Mouse (Mus musculus) kidney, postnatal 10 days (tissue): ENCODE measurements around the gene Hist1h2ap.
A peak's percentile ranks its signal among the peaks of the same experiment; 100 is the strongest.
"Not testable (repeated sequence)": the region's sequence is repeated elsewhere in the genome, so short reads cannot be mapped to it uniquely, and the experiment has no call there.

ENCODE experiments used
- DNase-seq: peaks from one replicate; pipeline ENCODE4 v3.0.0; 2021; ENCODE audit warnings: mixed read lengths

Gene Hist1h2ap

GRCm38 (mm10) chr13:21833461-21833860 lies at the start of gene Hist1h2ap, which contains the start of gene Hist1h2br:
Hist1h2ap (minus strand) TSS chr13:21833507.
Hist1h2br (plus strand) TSS chr13:21833743.
- DNase-seq = not testable (repeated sequence)

GRCm38 (mm10) chr13:21882760-21883405 lies 49.6 kb upstream of the Hist1h2ap start:
- DNase-seq = peak; percentile 9

- DNase-seq = peak; percentile 12
These were observed 48.8 kb upstream of the Hist1h2ap start for GRCm38 (mm10) chr13:21881878-21882669.

GRCm38 (mm10) chr13:21880735-21881134 lies 47.4 kb upstream of the Hist1h2ap start:
- no peak for DNase-seq

- DNase-seq = not testable (repeated sequence)
These were observed 32.2 kb upstream of the Hist1h2ap start for GRCm38 (mm10) chr13:21865503-21865902.

GRCm38 (mm10) chr13:21861608-21862007 lies 28.3 kb upstream of the Hist1h2ap start:
- no peak for DNase-seq

- peak; percentile 10 for DNase-seq
These were observed 22.4 kb upstream of the Hist1h2ap start for GRCm38 (mm10) chr13:21855698-21856162.

- peak; percentile 47 for DNase-seq
These were observed 21.8 kb upstream of the Hist1h2ap start for GRCm38 (mm10) chr13:21855146-21855545.

- DNase-seq = peak; percentile 19
These were observed 19.1 kb upstream of the Hist1h2ap start for GRCm38 (mm10) chr13:21852215-21852945.

- DNase-seq = not testable (repeated sequence)
These were observed 17.4 kb upstream of the Hist1h2ap start for GRCm38 (mm10) chr13:21850696-21851095.

GRCm38 (mm10) chr13:21847883-21848282 lies 14.6 kb upstream of the Hist1h2ap start:
- DNase-seq = no peak

- DNase-seq = not testable (repeated sequence)
These were observed 13.0 kb upstream of the Hist1h2ap start for GRCm38 (mm10) chr13:21846356-21846755.

- not testable (repeated sequence) for DNase-seq
These were observed 7.2 kb upstream of the Hist1h2ap start for GRCm38 (mm10) chr13:21840508-21840907.

- peak; percentile 20 for DNase-seq
These were observed 1.6 kb downstream of the Hist1h2ap start, which contains the start of gene Hist1h4n for GRCm38 (mm10) chr13:21831418-21832394. Hist1h4n (minus strand) TSS chr13:21832196.

- no peak for DNase-seq
These were observed 3.0 kb downstream of the Hist1h2ap start for GRCm38 (mm10) chr13:21830344-21830743.

- no peak for DNase-seq
These were observed 4.8 kb downstream of the Hist1h2ap start for GRCm38 (mm10) chr13:21828511-21828910.

GRCm38 (mm10) chr13:21820082-21820890 lies 13.0 kb downstream of the Hist1h2ap start:
- not testable (repeated sequence) for DNase-seq

- not testable (repeated sequence) for DNase-seq
These were observed 21.2 kb downstream of the Hist1h2ap start for GRCm38 (mm10) chr13:21812092-21812491.

- DNase-seq = peak; percentile 46
These were observed 21.8 kb downstream of the Hist1h2ap start, which contains the start of gene Hist1h4m for GRCm38 (mm10) chr13:21811539-21811938. Hist1h4m (plus strand) TSS chr13:21811746.

GRCm38 (mm10) chr13:21811074-21811473 lies 22.2 kb downstream of the Hist1h2ap start:
- DNase-seq = not testable (repeated sequence)

GRCm38 (mm10) chr13:21810073-21810472 lies 23.2 kb downstream of the Hist1h2ap start, which contains the start of the genes Hist1h2bq and Hist1h2ao:
Hist1h2bq (minus strand) TSS chr13:21810197.
Hist1h2ao (plus strand) TSS chr13:21810465.
- DNase-seq = not testable (repeated sequence)
